Mouse (Mus musculus) spleen, adult 2 months (tissue): ENCODE results near the gene Mroh9.

Experiments used
- CTCF ChIP-seq: fragments of 200-500 bp; IDR thresholded peaks from 2 replicates; pipeline ENCODE4 v1.5.1; 2011; ENCODE audit warnings: mild to moderate bottlenecking, inconsistent platforms; ENCODE audit not compliant: insufficient read depth, insufficient read length, insufficient replicate concordance; ENCODE audit errors: extremely low read depth
- POLR2A ChIP-seq: fragments of 200-500 bp; IDR thresholded peaks from 2 replicates; pipeline ENCODE4 v1.6.1; 2011; ENCODE audit warnings: low read depth, low read length, inconsistent platforms

- no peak for TF ChIP-seq POLR2A
- TF ChIP-seq CTCF, result no peak
These were observed 28.1 kb upstream of the Mroh9 start for GRCm38 (mm10) chr1:163113461-163114174.
